Mouse (Mus musculus) Patski (cell line): Measurements from ENCODE around the gene Csdc2. TPM values are rescaled to one million over a fixed set of nuclear protein-coding genes. Genes with fewer than 3 reads are reported as not detected.
"Not testable (repeated sequence)": the region's sequence is repeated elsewhere in the genome, so short reads cannot be mapped to it uniquely, and the experiment has no call there.

Experiments
- ATAC-seq: fragments of 100-300 bp; one replicate; pipeline ENCODE4 v1.8.0; 2021
- CTCF ChIA-PET: fragments of 350-600 bp; sonication (Branson Sonifier 250); formaldehyde crosslinking; loops from one replicate; lab custom pipeline; 2022; ENCODE audit warnings: inconsistent platforms; lab: Charles Lee
- POLR2A ChIA-PET: fragments of 350-600 bp; sonication (Branson Sonifier 250); formaldehyde crosslinking; loops from one replicate; lab custom pipeline; 2022; ENCODE audit warnings: antibody characterized with exemption, inconsistent platforms; lab: Charles Lee
- DNase-seq: peaks from one replicate; pipeline ENCODE4 v3.0.0-alpha.2; 2011; ENCODE audit warnings: low read depth, low spot score
- H3K27me3 ChIP-seq: fragments of 371-371 bp; one replicate; pipeline ENCODE4 v1.5.1; 2021
- CTCF ChIP-seq: fragments of 100-300 bp; IDR thresholded peaks from one replicate; pipeline ENCODE4 v1.5.1; 2021
- in situ Hi-C: fragments of 300-500 bp; cut with MboI; formaldehyde crosslinking; loops from 3 replicates; pipeline ENCODE4 v1.11.1; 2018; ENCODE audit warnings: low pct_unique_long_range_greater_than_20kb, mixed read lengths
- polyA plus RNA-seq: library from polyadenylated mRNA; unstranded; gene quantifications from one replicate; pipeline ENCODE4 v1.2.3, GENCODE M21; 2021

Gene Csdc2
- polyA plus RNA-seq, 1 experiment from 2014 or later: 24.9 TPM

DNA sequence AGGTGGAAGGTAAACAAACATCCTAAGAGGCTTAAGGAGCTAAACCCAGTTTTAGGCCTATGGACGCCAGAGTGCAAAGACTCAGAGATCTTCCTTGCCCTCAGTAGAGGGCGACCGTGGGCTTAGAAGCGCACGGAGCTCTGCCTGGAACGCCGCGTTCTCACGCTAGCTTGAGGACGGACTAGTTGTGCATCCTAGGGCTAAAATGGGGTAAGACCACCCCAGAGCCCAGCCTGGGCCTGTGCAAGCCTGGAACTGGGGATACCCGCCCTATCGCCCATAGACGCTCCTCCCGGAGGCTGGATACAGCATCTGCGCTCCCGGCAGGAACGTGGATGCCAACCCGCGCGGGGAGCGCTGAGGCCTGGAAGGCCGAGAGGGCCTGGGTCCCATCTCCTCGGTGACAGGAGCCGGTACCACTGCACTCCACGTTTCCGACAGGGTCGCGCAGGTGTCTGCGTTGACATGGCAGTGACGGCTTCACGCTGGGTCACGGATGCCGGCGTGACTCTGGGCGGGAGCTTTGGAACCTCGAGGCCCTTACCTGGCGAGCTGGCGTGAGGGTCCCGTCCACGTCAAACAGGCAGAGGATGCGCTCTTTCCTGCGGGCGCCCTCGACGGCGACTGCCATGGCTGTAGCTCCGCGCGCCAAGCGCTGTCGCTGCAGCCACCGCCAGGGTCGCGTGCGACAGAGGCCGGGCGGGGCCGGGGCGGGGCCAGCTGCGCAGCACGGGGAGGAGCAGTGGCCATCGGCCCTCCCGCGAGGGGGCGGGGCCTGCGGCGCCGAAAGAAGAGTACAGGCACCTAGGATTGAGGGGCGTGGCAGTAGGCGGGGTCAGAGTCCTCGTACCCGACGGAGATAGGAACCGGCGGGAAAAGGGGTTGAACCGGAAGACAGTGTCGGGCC is 23.9 kb downstream of the Csdc2 start, which contains the start of gene Pmm1:
Gene Pmm1, minus strand, starts transcription at position 760 of the 907 bp plus-strand sequence.
- H3K27me3 ChIP-seq: no peaks in the 10 kb centered on the region
- POLR2A ChIA-PET: interaction anchor here (0.9 to 1.0 kb wide), 3 partner anchors 13 to 53 kb away, joined by 3 read pairs; no protein-coding TSS in a partner anchor
- TF ChIP-seq CTCF: no peak
- CTCF ChIA-PET: interaction anchor here (0.6 to 2.0 kb wide), 23 partner anchors 10 to 96 kb away, joined by 3 to 11 read pairs (median 4); no protein-coding TSS in a partner anchor
- peak; percentile 88 for ATAC-seq
- peak; percentile 77 for DNase-seq
- in situ Hi-C loops: no loop called here

DNA sequence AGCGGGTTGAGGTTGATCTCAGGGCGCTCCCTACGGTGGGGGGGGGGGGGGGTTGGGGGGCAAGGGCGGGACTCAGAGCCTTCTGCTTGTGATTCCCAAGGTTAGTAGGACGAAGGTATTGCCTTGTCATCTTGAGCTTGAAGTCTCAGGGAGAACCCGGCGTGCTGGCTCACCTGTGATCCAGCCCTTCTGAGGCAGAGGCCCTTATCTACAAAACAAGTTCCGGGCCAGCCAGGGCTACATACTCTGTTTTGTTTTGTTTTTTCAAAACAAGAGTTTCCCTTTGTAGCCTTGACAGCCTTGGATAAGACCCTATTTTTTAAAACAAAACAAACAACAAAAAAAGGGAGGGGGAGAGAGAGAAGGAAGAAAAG is 24.5 kb downstream of the Csdc2 start:
- ATAC-seq: no peak
- CTCF ChIA-PET: interaction anchor here (1.1 to 2.0 kb wide), 9 partner anchors 13 to 55 kb away, joined by 3 to 11 read pairs (median 5); no protein-coding TSS in a partner anchor
- POLR2A ChIA-PET: interaction anchor here (1.0 kb wide), 2 partner anchors 14 to 45 kb away, joined by 3 read pairs; no protein-coding TSS in a partner anchor
- in situ Hi-C loops: no loop called here
- H3K27me3 ChIP-seq: no peaks in the 10 kb centered on the region
- no peak for TF ChIP-seq CTCF
- no peak for DNase-seq

DNA sequence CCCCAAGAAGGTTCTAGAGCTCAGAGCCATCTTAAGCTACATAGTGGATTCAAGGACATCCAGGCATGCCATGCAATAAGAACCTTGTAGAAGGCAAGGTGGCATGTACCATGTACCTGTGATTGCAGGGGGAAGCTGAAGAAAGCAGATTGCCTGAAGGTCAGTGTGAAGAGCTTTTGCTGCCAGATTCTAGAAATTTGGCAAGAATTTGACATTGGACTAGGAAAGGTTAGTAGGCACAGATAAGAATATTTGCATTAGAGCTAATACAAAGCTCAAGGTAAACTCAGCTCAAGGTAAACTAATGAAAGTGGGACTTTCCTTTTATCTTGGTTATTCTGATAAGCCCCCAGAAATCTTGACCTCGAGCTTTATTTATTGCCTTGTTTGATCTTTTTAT is 27.7 kb downstream of the Csdc2 start:
- no peak for TF ChIP-seq CTCF
- no peaks in the 10 kb centered on the region for H3K27me3 ChIP-seq
- POLR2A ChIA-PET: no interaction called here
- DNase-seq (no peak), ATAC-seq (no peak)
- CTCF ChIA-PET: interaction anchor here (1.5 kb wide), 1 partner anchor 10 kb away, joined by 3 read pairs; no protein-coding TSS in a partner anchor
- in situ Hi-C loops: no loop called here

GRCm38 (mm10) chr15:81964980-81965545 is 28.5 kb downstream of the Csdc2 start:
- no peak for TF ChIP-seq CTCF
- ChIA-PET POLR2A (no interaction called here), CTCF (interaction anchor here (1.5 kb wide), 1 partner anchor 10 kb away, joined by 3 read pairs; no protein-coding TSS in a partner anchor)
- peak; percentile 52 for ATAC-seq
- no peaks in the 10 kb centered on the region for H3K27me3 ChIP-seq
- DNase-seq: peak; percentile 87
- in situ Hi-C loops: no loop called here

GRCm38 (mm10) chr15:81966062-81966829 is 29.7 kb downstream of the Csdc2 start:
- in situ Hi-C loops: no loop called here
- no peak for TF ChIP-seq CTCF
- no peak for DNase-seq
- no peaks in the 10 kb centered on the region for H3K27me3 ChIP-seq
- ChIA-PET POLR2A (no interaction called here), CTCF (interaction anchor here (1.1 kb wide), 1 partner anchor 11 kb away, joined by 3 read pairs; no protein-coding TSS in a partner anchor)
- ATAC-seq: no peak

- H3K27me3 ChIP-seq: no peaks in the 10 kb centered on the region
- in situ Hi-C loops: no loop called here
- DNase-seq (no peak), ATAC-seq (no peak)
- TF ChIP-seq CTCF: no peak
- CTCF ChIA-PET: no interaction called here
- POLR2A ChIA-PET: no interaction called here
These were observed 31.3 kb downstream of the Csdc2 start for GRCm38 (mm10) chr15:81967821-81968220.

DNA sequence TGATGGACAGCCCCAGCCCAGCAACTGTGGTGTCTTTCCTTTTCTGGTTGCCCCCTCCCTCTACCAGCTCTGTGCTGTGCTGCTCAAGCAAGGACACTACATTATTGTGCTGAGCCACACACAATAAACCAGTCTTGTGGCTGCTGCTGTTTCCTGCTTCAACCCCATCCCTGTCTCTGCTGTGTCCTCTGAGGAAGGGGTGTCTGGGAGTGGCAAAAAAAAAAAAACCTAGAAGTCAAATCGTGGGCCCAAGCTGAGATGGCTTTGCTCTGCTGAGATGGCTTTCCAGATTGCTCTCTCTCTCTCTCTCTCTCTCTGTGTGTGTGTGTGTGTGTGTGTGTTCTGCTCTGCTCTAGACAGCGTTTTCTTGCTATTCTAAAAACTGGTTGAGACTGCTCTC is 31.9 kb downstream of the Csdc2 start:
- TF ChIP-seq CTCF: no peak
- in situ Hi-C loops: no loop called here
- ATAC-seq: no peak
- ChIA-PET POLR2A (no interaction called here), CTCF (no interaction called here)
- no peak for DNase-seq
- H3K27me3 ChIP-seq: no peaks in the 10 kb centered on the region

DNA sequence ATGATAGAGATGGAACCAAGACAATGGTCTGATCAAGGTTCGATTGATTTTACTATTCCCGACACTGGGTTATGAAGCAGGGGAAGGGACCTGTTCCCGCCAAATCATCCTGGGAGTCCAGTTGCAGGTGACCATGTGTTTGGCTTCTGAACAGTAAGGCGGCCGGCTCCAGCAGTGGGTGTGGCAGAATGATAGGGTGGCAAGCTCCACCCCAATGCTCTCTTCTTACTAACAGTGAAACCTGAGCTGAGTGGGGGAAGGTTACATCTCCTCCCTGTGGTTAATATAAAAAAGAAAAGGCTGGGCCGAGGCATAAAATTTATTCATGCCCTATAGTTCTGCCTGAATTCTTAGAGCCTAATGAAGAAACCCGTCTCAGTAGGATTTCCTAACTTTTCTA is 32.6 kb downstream of the Csdc2 start:
- POLR2A ChIA-PET: no interaction called here
- TF ChIP-seq CTCF: no peak
- DNase-seq (no peak), ATAC-seq (no peak)
- in situ Hi-C loops: no loop called here
- no peaks in the 10 kb centered on the region for H3K27me3 ChIP-seq
- CTCF ChIA-PET: interaction anchor here (0.9 kb wide), 1 partner anchor 50 kb away, joined by 3 read pairs; no protein-coding TSS in a partner anchor

- POLR2A ChIA-PET: not testable (repeated sequence)
These were observed 33.1 kb downstream of the Csdc2 start for GRCm38 (mm10) chr15:81969635-81970034.

DNA sequence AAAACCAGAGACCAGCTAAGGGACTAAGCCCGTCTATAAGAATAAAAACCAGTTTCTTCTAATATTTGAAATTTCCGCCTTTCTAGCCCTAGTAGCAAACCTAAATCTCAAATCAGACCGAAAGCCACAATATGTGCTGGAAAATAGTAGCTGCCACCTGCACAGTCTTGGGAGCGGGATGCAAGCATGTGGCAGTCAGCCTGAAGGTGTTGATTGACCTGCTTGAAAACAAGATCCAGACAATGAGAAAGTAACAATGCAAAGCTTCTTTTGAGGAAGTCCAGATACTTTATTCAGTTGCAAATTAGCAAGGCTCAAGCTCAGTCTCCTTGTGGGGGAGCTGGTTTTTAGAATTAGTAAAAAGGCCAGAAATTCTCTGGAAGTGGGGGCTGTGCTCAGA is 33.9 kb downstream of the Csdc2 start:
- POLR2A ChIA-PET: not testable (repeated sequence)

More at GRCm38 (mm10) chr15:81969635-81970034, 33.1 kb downstream of the Csdc2 start:
- H3K27me3 ChIP-seq, DNase-seq, in situ Hi-C loops, ATAC-seq: not testable (repeated sequence)
- CTCF ChIA-PET: interaction anchor here (0.9 kb wide), 1 partner anchor 50 kb away, joined by 3 read pairs; no protein-coding TSS in a partner anchor

DNA sequence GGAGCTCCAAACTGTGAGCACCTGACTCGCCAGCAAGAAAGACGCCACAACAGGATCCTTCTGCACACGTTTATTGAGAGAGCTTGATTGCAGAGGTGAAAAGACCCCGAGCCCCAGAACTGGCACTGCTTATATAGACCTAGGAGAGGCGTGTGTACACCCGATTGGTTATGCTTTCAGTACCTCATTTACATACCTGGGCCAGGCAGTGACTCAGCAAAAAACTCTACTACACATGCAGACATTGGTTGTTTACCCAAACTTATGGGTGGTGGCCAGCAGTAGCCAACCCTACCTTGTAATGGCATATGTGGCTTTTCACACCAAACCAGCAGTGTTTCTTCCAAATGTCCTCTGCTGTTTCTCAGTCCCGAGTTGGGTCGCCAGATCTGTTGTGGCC is 38.6 kb downstream of the Csdc2 start:
- CTCF ChIA-PET: interaction anchor here (1.1 to 1.5 kb wide), 2 partner anchors 11 to 17 kb away, joined by 3 read pairs; no protein-coding TSS in a partner anchor
- H3K27me3 ChIP-seq, ATAC-seq, POLR2A ChIA-PET, in situ Hi-C loops, DNase-seq: not testable (repeated sequence)

More for the DNA sequence above, 33.9 kb downstream of the Csdc2 start:
- CTCF ChIA-PET: interaction anchor here (0.7 kb wide), 1 partner anchor 11 kb away, joined by 3 read pairs; no protein-coding TSS in a partner anchor
- in situ Hi-C loops, ATAC-seq, H3K27me3 ChIP-seq, DNase-seq: not testable (repeated sequence)
